Mouse (Mus musculus): ENCODE data around the gene Sf3a2. TPM values are rescaled to one million over a fixed set of nuclear protein-coding genes. Genes with fewer than 3 reads are reported as not detected.
A peak's percentile ranks its signal among the peaks of the same experiment; 100 is the strongest.

Gene Sf3a2
- total and polyA plus RNA-seq, 2 experiments from 2014 or later, result 20.4 to 66.4 TPM

- Histone ChIP-seq H3K4me3 (ENCODE audit: low read depth, low read length) (no peak overlapping the region), H3K9ac (no peak overlapping the region), H3K4me1 (ENCODE audit: insufficient read depth) (peaks cover 18% of the 10 kb centered on the region), H3K9me3 (ENCODE audit: low read length) (no peaks in the 10 kb centered on the region), H3K27ac (ENCODE audit: low read depth, low read length) (no peak overlapping the region), H3K27me3 (ENCODE audit: insufficient read depth, low read length) (no peaks in the 10 kb centered on the region), H3K36me3 (ENCODE audit: insufficient read depth) (peaks cover 42% of the 10 kb centered on the region), H3K4me2 (ENCODE audit: low read depth) (no peak overlapping the region)
- ATAC-seq (no peak), DNase-seq (no peak)
- 100% methylated on average over 2 of the region's 2 CpGs for WGBS
- no peak for TF ChIP-seq CTCF (IDR thresholded peaks at IDR 0.05; ENCODE audit: low read depth)
Measured at GRCm38 (mm10) chr10:80804340-80804739, 6.3 kb downstream of the Sf3a2 start.

DNA sequence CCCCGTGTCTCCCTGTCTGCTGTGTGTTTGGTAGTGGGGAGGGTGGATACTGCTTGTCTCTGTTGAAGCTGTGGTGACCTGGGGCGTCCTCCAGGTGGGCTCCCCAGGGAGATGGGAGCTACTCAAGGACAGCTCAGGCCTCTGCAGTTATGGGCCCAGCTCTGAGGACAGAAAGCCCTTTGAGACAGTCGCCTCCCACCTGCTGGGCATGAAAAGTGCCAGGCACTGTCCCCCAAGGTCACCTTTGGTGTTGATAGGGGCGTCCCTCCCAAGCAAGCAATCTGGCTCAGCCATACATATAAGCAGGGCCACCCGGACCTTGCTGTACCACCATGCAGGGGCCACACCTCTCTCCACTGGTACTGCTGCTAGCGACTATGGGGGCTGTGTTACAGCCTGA is 6.9 kb downstream of the Sf3a2 start, which contains the start of gene Amh:
Gene Amh (plus strand): TSS at position 328 of the 400 bp plus-strand sequence.
- Histone ChIP-seq H3K9ac (no peak within 1 kb of the TSS), H3K27ac (ENCODE audit: low read depth, low read length) (no peak within 1 kb of the TSS), H3K27me3 (ENCODE audit: insufficient read depth, low read length) (peaks cover 2% of the 10 kb centered on the region), H3K4me1 (ENCODE audit: insufficient read depth) (peaks cover 12% of the 10 kb centered on the region), H3K4me2 (ENCODE audit: low read depth) (no peak within 1 kb of the TSS), H3K9me3 (ENCODE audit: low read length) (no peaks in the 10 kb centered on the region), H3K36me3 (ENCODE audit: insufficient read depth) (peaks cover 42% of the 10 kb centered on the region), H3K4me3 (ENCODE audit: low read depth, low read length) (no peak within 1 kb of the TSS)
- WGBS, result 65% methylated on average over 6 of the region's 6 CpGs
- DNase-seq, result no peak
- ATAC-seq, result no peak
- no peak for TF ChIP-seq CTCF (IDR thresholded peaks at IDR 0.05; ENCODE audit: low read depth)

GRCm38 (mm10) chr10:80805322-80805721 is 7.3 kb downstream of the Sf3a2 start:
- Histone ChIP-seq H3K36me3 (ENCODE audit: insufficient read depth) (peaks cover 42% of the 10 kb centered on the region), H3K4me3 (ENCODE audit: low read depth, low read length) (no peak overlapping the region), H3K9ac (no peak overlapping the region), H3K27me3 (ENCODE audit: insufficient read depth, low read length) (peaks cover 6% of the 10 kb centered on the region), H3K4me2 (ENCODE audit: low read depth) (no peak overlapping the region), H3K27ac (ENCODE audit: low read depth, low read length) (no peak overlapping the region), H3K4me1 (ENCODE audit: insufficient read depth) (peaks cover 11% of the 10 kb centered on the region), H3K9me3 (ENCODE audit: low read length) (no peaks in the 10 kb centered on the region)
- no peak for TF ChIP-seq CTCF (IDR thresholded peaks at IDR 0.05; ENCODE audit: low read depth)
- no peak for ATAC-seq
- no peak for DNase-seq
- WGBS, result 76% methylated on average over 5 of the region's 5 CpGs

- Histone ChIP-seq H3K36me3 (ENCODE audit: insufficient read depth) (peaks cover 42% of the 10 kb centered on the region), H3K4me2 (ENCODE audit: low read depth) (peak overlapping the region; percentile 95; the same call in 1 of the 2 replicates), H3K9me3 (ENCODE audit: low read length) (no peaks in the 10 kb centered on the region), H3K27me3 (ENCODE audit: insufficient read depth, low read length) (peaks cover 10% of the 10 kb centered on the region), H3K4me3 (ENCODE audit: low read depth, low read length) (no peak overlapping the region), H3K4me1 (ENCODE audit: insufficient read depth) (peaks cover 11% of the 10 kb centered on the region), H3K27ac (ENCODE audit: low read depth, low read length) (no peak overlapping the region), H3K9ac (no peak overlapping the region)
- WGBS, result 4% methylated on average over 3 of the region's 3 CpGs
- ATAC-seq (peak; percentile 30; the same call in 1 of the 2 replicates), DNase-seq (peak; percentile 68)
- peak; percentile 75 for TF ChIP-seq CTCF (IDR thresholded peaks at IDR 0.05; ENCODE audit: low read depth)
Measured at GRCm38 (mm10) chr10:80805925-80806324, 7.9 kb downstream of the Sf3a2 start.

- ATAC-seq, result no peak
- H3K27me3 ChIP-seq (ENCODE audit: insufficient read depth, low read length), result peaks cover 10% of the 10 kb centered on the region
- H3K4me3 ChIP-seq (ENCODE audit: low read depth, low read length), result peak overlapping the region; percentile 50
- 43% methylated on average over 34 of the region's 34 CpGs for WGBS
- TF ChIP-seq CTCF (IDR thresholded peaks at IDR 0.05; ENCODE audit: low read depth), result no peak
- H3K4me2 ChIP-seq (ENCODE audit: low read depth), result peak overlapping the region; percentile 95
- peak; percentile 11 for DNase-seq
- no peaks in the 10 kb centered on the region for H3K9me3 ChIP-seq (ENCODE audit: low read length)
- H3K36me3 ChIP-seq (ENCODE audit: insufficient read depth), result peaks cover 40% of the 10 kb centered on the region
- H3K9ac ChIP-seq, result peak overlapping the region; percentile 75
- peaks cover 11% of the 10 kb centered on the region for H3K4me1 ChIP-seq (ENCODE audit: insufficient read depth)
- peak overlapping the region; percentile 86 for H3K27ac ChIP-seq (ENCODE audit: low read depth, low read length)
Measured at GRCm38 (mm10) chr10:80806341-80807056, 8.5 kb downstream of the Sf3a2 start.

DNA sequence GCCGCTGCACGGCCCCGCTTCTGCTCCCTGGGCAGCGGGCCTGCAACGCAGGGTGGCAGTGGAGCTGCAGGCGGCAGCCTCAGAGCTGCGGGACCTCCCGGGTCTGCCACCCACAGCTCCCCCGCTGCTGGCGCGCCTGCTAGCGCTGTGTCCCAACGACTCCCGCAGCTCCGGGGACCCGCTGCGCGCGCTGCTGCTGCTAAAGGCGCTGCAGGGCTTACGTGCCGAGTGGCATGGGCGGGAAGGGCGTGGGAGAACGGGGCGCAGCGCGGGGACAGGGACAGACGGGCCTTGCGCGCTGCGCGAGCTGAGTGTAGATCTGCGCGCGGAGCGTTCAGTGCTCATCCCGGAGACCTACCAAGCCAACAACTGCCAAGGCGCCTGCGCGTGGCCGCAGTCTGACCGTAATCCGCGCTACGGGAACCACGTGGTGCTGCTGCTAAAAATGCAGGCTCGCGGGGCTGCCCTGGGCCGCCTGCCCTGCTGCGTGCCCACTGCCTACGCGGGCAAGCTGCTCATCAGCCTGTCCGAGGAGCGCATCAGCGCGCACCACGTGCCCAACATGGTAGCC is 9.1 kb downstream of the Sf3a2 start:
- peak; percentile 86 for ATAC-seq
- H3K27me3 ChIP-seq (ENCODE audit: insufficient read depth, low read length), result peaks cover 10% of the 10 kb centered on the region
- DNase-seq, result peak; percentile 90
- H3K9me3 ChIP-seq (ENCODE audit: low read length), result no peaks in the 10 kb centered on the region
- peaks cover 33% of the 10 kb centered on the region for H3K36me3 ChIP-seq (ENCODE audit: insufficient read depth)
- peak overlapping the region; percentile 50 for H3K4me3 ChIP-seq (ENCODE audit: low read depth, low read length)
- H3K27ac ChIP-seq (ENCODE audit: low read depth, low read length), result peak overlapping the region; percentile 86
- peak overlapping the region; percentile 95 for H3K4me2 ChIP-seq (ENCODE audit: low read depth)
- WGBS, result 4% methylated on average over 56 of the region's 58 CpGs
- H3K9ac ChIP-seq, result peak overlapping the region; percentile 75
- H3K4me1 ChIP-seq (ENCODE audit: insufficient read depth), result peaks cover 11% of the 10 kb centered on the region
- TF ChIP-seq CTCF (IDR thresholded peaks at IDR 0.05; ENCODE audit: low read depth), result 0 out of 2 replicates have a peak, but pooled peaks have one; percentile 0
